Mouse (Mus musculus): Measurements from ENCODE around the gene Lnpep.
A peak's percentile ranks its signal among the peaks of the same experiment; 100 is the strongest.
"Not testable (repeated sequence)": the region's sequence is repeated elsewhere in the genome, so short reads cannot be mapped to it uniquely, and the experiment has no call there.

Gene Lnpep

DNA sequence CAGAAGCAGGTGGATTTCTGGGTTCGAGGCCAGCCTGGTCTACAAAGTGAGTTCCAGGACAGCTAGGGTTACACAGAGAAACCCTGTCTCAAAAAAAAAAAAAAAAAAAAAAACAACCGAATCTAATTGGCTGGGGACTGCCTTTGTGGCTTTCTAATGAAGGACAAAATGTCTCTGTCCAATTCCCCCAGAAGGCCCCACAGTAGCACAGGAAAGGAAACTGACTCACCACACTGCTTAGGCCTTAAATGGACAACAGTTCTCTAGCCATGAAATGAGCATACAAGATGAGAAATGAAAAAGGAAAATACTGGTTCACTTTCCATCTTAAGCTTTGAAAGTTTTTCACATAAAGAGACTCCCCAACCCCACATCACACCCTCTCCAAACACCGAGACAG lies 15.3 kb downstream of the Lnpep start:
- no peak for DNase-seq (ENCODE audit: low spot score)

DNA sequence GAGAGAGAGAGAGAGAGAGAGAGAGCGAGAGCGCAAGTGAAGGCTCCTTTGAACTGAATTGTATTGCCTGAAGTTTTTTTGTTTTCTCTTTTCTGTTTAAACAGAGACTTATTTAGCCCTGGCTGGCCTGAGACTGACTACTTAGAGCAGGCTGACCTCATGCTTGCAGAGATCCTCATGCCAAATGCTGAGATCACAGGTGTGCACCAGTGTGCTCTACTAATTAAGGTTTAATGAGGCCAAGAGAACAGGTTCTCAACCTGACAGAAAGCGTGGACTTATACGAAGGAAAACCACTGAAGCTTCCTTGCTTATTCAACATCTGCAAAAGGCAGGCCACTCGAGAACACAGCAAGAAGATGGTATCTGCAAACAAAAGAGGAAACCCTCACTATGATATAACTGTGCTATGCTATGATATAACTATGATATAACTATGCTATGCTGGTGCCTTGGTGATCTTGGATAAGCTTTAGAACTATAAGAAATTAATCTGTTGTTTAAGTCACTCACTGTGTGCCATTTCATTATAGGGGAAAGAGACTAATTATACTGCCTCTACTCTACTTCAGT lies 16.3 kb downstream of the Lnpep start:
- DNase-seq (ENCODE audit: low spot score) = no peak

DNA sequence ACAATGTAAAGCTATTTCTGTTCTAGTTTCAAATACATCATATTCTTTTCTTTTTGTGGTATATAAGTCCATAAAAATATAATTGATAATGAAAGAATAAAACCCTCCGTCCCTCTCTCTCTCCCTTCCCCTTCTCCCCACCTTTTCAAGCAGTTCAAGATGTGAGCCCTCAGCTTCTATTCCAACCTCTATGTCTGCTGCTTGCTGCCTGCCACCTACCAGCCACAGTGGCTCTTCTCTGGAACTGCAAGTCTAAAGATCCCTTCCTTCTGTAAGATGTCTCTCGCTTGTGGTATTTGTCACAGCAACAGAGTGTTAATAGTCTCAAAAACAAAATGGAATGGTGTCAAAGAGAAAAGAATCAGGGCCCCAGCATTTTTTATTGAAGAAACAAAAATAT lies 20.3 kb downstream of the Lnpep start:
- no peak for DNase-seq (ENCODE audit: low spot score)

DNA sequence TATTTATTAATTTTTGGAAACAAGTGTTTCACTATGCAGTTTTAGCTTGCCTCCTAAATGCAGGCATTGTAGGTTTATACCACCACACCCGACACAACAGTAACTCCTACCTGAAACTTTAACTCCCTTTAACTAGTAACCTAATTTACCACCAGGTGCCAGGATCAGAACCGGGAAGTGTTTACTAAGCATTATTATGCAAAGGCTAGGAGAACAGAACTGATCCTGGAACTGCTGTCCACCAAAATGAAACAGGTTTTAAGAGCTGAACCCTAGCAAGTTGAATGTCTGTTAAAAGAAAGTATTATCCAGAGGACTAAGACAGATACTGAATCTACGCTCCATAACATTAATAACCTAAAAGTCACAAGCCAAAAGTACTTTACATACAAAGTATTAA lies 21.2 kb downstream of the Lnpep start:
- no peak for DNase-seq (ENCODE audit: low spot score)

DNA sequence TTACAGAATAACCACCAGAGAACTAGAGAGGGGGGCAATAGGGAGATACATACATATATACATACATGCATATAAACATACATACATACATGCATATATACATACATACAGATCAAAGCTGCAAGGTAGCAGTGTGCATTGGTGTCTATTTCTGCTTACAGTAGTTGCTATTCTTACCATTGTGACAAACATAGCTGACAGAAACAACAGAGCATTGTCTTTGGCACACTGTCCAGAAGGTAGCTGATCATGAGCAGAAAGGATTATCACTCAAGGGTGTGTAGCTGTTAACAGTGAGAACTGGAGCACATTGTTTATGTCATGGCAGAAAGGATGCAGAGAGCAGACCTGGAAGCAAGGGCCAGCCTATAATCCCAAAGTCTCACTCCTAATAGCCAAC lies 22.1 kb downstream of the Lnpep start:
- DNase-seq (ENCODE audit: low spot score) = no peak

DNA sequence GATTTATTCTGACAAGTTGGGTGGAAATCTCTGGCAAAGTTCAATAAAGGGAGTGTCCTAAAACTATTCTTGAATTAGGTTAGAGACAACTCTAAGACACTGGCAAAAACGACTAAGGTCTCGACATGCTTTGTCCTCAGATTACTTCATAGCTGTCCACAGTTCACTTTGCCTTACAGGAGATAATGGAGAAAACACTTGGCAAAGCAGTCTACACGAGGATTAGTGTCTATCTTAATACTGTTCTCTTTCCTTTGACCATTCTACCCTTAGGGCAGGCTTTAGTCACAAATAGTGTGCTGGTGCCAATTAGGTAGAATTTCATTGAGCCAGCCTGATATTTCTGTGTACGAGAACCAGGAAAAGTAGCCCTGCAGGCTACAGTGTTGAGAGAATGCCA lies 22.5 kb downstream of the Lnpep start:
- no peak for DNase-seq (ENCODE audit: low spot score)

DNA sequence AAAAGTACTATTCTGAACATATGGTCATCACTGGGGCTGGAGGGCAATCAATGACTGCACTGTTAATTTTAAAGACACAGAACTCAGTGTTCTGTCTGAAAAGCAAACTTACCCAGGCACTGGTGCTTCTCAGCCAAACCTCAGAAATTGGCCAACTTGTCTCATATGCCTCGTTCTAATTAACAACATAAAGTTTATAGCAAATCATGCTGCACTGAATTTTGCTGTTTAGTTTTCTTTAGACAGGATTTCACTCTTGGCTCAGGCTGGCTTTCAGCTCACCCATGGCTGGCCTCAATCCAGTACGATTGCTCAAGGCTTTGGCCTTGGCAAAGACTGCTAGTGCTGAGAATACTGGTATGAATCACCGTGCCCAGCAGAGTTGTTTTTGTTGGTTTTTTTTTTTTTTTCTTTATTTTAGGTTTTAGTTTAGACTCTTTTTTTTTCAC lies 24.0 kb downstream of the Lnpep start:
- peak; percentile 82 for DNase-seq (ENCODE audit: low spot score)

DNA sequence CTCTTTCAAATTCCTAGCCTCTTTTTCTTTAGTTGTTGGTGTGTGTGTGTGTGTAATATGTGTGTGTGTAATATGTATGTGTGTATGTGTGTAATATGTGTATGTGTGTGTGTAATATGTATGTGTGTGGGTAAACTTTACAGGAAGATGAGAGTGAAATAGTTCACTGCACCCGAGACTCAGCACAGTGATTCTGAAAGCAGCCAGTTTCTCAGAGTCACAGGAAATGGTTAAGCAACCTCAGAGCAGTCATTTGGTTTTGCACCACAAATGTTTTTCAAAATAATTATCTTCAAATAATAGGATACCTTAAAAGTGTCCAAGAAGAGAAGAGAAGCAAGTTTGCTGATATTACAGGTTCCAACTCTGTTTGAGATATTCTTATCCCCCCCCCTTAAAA lies 24.8 kb downstream of the Lnpep start:
- DNase-seq (ENCODE audit: low spot score) = no peak

DNA sequence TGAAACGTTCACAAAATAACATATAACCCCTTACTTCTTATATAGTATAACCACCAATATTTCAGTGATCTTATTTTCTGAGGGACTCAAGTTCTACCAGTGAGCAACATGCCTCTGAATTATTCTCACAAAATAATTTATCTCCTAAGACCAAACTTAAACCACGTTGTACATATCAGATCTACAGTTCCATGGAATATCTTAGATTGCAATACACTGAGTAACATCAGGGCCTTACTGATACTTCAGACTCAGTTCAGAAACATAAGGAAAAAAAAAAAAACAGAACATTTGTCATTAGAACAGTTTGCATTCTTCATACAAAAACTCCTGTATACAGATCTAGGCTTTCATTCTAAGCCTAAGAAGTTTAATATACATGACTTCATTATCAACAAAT lies 26.5 kb downstream of the Lnpep start:
- no peak for DNase-seq (ENCODE audit: low spot score)

DNA sequence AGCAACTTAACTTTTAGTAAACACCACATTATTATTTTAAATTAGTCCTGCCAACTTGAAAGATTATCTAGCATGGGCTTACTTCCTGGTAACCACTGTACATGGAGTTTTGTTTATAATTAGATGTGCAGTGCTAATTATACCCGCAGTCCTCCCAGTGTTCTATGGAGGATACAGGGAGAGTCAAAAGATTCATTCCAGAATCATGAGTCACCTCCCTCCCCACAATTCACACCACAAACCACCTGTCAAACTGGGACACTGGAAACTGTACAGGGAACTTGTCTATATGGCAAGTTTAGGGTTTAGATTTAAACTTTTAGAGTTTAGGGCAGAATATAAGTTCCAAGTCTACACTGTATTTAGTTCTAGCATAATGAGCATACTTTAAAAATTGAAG lies 31.9 kb downstream of the Lnpep start:
- no peak for DNase-seq (ENCODE audit: low spot score)

DNA sequence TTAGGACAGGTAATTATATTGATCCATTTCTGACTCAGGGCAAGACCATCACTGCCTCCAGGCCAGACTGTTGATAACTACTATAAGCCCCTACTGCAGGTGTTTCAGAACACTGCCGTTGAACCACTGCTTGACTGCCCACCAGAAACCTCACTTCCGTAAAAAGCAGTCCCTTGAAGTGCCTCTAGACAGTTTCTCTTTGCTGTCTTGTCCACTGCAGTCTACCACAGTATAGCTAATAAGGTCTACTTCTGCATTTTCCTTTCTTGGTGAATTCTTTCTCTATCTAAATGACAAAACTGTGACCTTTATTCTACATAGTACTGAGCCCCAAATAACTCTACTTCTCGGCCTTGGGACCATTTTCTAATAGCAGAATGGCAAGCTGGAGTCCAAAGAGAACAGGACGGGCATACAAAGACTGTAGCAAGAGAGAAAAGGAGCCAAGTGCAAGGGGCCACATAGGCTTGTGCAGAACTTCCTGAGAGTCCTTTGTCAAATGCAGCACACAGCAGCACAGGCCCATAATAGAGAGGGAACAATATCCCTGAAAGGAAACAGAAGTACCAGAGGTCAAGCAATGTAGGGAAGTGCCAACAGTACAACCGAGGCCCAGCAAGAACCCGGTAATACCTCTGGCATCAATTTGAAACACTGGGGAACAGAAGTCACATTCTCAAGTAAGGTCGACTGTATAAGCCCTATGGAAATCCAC lies 37.4 kb downstream of the Lnpep start:
- no peak for DNase-seq (ENCODE audit: low spot score)

DNA sequence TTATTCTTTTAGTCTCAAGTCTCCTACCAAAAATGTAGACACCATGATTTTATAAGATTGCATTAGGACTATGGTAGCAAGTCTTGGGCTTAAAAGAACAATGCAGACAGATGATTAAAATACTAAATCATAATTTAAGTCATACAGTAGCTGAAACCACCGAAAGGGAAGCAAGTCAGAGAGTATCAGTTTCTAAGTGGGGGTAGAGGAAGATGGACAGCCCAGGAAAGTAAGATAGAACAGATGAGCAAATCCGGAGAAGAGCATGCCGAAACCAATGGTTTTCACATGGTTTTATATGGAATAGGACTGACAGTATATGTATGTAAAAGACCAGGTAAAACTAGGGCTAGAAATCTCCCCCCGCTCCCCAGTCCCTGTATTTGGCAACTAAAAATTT lies 39.7 kb downstream of the Lnpep start:
- DNase-seq (ENCODE audit: low spot score) = no peak

DNA sequence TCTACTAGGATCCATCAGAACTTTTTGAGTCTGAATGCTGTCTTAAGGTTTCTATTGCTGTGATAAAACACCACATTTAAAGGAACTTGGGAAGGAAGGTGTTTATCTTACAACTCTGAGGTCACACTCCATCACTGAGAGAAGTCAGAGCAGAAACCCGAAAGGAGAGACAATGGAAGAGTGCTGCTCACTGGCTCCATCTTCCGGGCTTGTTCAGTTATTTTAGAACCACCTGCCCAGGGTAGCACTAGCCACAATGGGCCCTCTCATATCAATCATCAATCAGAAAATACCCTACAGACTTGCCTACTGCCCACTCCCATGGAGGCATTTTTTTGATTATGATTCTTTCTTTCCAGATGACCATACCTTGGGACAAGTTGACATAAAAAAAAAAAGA lies 41.0 kb downstream of the Lnpep start:
- no peak for DNase-seq (ENCODE audit: low spot score)

DNA sequence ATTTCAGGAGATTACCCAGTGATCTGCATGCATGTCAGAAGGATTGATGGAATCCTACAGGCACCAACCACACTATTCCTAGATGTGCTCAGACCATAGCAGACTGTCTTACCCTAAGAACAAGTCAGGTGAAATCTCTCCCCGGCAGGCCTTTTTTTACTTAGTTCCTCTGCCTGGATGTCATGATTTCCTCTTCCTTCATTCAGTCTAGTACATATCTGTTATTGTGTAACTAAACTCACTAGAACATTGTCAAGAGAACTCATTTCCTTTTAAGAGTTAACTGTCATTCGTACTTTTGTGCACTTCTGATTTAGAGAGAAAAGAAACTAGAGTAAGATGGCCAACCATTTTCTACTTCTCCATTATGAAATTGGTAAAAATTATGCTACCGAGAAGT lies 43.6 kb downstream of the Lnpep start:
- no peak for DNase-seq (ENCODE audit: low spot score)

DNA sequence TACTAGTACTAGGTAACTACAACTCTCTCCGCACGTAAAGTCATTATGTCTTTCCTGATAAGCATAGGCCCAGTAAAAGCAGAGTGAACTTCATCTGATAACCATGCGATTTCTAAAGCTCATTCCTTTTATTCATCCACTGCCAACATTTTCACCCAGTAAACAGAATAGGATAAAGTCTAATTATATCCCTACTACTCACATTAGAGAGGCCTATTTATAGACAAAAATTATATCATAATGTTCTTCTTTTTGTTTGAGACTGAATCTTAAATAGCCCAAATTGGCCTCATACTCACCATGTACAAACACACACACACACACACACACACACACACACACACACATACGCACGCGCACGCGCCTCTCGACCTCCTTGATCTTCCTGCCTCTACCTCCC lies 48.5 kb downstream of the Lnpep start:
- DNase-seq (ENCODE audit: low spot score) = no peak

DNA sequence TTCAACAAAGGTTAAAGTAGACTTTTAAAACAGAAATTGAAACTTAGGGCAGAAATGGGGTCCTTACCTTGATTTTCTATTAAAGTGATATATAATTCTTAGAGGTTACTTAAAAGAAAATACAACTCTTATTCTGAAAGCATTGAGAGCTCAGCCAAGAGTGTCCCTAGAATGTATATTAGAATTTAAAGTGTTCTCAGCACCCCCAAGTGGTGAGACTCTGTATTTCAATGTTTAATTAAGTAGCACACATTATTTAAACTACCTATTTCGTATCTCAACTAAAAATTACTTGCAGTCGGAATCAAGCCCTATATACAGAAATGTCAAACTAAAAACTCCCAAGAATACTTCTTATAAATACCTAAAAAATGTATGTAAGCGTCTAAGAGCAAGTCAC lies 57.8 kb downstream of the Lnpep start:
- peak; percentile 49 for DNase-seq (ENCODE audit: low spot score)

DNA sequence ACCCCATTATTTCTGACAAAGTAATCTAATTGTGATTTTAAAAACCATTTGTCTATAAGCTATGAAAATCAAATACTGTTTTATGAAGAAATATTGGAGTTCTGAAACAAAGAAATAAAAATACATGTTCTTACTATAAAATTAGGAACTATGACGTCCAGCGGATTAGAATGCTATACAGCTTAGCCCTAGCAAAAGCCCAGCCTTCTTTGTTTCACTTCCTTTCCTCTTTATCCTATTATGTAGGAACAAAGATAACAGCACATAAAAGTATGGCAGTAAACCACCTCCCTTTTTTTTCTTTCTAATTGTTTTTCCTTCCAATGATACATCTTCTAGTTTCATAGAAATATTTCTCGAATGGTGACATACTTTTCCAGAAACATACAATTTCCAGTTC lies 75.9 kb downstream of the Lnpep start:
- DNase-seq (ENCODE audit: low spot score) = no peak

DNA sequence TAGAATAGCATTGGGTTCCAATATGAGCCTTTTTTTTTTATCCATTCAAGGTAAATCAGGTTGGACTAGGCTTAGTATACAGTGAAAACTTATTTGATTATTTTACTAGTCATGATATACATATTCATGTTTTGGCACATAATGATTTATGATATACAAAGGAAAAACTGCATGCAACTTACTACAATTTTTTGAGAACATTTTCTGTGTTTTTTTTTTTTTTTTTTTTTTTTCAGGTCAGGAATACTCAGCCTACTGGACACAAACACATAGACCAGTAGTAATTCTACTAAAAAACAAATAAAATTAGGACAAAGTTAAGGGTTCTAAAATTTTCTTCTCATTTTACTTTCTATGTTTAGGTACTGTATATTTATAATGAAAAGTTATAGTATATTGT lies 93.5 kb downstream of the Lnpep start:
- DNase-seq (ENCODE audit: low spot score) = no peak

DNA sequence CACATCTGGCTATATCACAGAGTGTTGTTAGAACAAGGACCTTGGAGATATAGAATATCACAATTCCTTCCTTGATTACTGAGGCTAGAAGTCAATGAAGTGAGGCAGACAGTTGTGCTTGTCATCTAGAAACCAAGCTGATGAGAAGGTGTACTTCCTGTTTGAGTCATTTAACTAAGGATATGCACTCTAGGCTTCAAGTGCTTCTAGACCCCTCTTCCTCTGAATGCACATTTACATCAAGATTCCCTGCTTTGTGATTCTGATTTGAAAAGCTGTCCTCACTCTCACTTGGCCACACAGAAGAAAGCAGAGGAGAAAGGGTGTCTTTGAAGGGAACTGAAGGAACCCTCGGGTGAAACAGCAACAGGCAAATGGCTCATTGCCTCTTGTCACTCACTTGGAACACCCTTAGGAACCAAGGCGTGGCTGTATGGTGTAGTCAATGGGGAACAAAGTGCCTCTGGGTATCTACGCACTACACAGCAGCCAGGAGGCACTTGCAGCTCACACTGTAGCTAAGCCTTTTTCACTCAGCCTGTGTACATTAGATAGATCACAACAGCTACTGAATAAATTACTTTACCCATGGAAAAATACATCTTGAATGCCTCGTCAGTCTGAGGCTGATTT lies 108.3 kb downstream of the Lnpep start:
- no peak for DNase-seq (ENCODE audit: low spot score)

DNA sequence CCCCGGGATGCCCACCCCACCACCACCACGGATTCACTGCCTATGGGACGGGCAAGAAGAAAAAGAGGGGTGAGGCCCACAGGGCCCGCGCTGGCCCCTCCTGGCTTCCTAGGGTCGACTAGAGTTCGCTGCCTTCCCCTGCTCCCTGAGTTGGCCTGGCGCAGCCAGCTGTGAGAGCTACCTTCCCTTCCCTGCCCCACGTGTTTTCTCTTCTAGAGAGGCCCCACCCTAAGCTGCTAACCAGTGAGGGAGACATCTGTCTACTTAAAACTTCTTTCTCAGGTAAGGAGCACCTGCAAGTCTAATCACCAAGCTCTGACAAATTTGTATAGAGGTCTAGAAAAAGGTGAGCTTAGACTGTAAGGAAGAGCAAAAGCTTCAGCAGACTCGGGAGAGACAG lies 118.2 kb downstream of the Lnpep start:
- no peak for DNase-seq (ENCODE audit: low spot score)

DNA sequence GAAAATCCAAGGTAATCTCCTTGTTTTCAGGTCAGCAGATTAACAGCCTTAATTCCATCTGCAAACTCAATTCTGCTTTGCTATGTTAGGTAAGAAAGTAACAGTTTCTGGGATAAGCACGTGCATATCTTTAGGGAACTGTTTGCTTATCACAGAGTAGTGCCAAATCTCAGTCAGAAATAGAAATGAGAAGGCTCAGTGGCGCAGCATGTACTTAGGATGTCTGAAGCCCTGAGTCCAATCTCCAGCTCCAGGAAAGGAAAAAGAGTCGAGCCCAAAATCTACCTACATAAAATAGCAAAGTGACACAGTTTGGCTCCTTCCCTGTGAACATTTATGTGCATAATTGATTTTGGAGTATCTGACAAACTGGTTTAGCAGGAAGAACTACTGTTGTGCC lies 125.6 kb downstream of the Lnpep start:
- no peak for DNase-seq (ENCODE audit: low spot score)

DNA sequence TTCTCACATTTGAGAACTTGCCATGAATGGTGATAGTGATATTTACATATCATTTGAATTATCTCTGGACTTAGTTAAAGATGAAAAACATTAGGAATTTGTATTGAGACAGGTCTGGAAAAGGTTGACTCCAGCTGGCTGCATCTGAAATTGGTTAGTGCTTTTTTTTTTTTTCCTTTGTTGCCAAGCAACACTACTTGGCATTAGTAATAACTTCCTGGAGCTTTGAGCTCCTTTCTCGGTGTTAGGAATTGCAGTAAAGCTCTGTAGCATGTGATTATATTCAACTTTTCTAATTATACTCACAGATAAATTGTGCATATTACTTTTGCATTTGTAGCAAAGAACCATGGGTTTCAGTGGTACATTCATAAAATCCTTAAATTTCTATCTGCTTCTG lies 126.0 kb downstream of the Lnpep start:
- DNase-seq (ENCODE audit: low spot score) = no peak

DNA sequence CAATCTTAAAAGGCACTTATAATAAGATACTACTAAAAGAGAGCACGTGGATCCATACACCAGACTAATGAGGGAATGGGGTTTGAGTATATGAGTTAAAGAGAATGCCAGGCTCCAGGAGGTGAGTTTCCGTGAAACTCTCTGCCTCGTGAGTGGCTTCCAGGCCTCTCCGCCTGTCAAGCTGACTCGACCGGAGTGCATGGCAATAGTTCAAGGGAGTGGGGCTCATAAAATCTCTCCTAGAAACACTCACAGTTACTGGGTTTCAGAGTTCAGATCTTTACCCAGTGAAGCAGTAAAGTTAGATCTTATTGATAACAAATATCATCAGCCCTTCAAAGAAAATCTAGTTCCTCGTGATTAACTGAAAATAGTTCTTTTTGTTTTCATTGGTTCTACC lies 128.1 kb downstream of the Lnpep start:
- DNase-seq (ENCODE audit: low spot score) = no peak

DNA sequence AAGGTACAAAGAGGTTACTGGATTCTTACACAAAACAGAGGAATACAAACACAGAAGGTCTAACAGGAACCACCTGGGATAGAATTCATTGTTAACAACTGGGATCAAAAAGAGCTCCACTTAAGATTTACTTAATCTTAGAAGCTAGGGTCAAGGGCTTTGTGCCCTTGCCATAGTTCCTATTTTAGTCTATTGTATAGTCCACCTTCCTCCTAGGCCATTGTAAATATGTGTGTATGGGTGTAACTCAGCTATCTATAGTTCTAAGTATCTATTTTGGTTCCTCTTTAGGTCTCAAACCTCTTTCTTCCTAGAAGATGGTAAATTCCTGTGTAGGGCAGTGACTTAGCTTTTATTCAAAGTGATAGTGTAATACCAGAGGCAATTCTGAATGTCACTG lies 128.6 kb downstream of the Lnpep start:
- DNase-seq (ENCODE audit: low spot score) = not testable (repeated sequence)
